Mouse (Mus musculus) hindbrain, embryonic 13.5 days (tissue): Measurements from ENCODE around the gene Prl4a1. TPM values are rescaled to one million over a fixed set of nuclear protein-coding genes. Genes with fewer than 3 reads are reported as not detected.
"Not testable (repeated sequence)": the region's sequence is repeated elsewhere in the genome, so short reads cannot be mapped to it uniquely, and the experiment has no call there.

Experiments used
- ATAC-seq: fragments of 200-750 bp; cut with Nextera tagmentation; 2 replicates; pipeline ENCODE4 v1.8.0; 2017; ENCODE audit warnings: moderate TSS enrichment; ENCODE audit not compliant: low FRiP score
- H3K27ac ChIP-seq: fragments of 300-500 bp; sonication (generic); 2 replicates; pipeline ENCODE4 v1.5.1; 2015; ENCODE audit warnings: inconsistent platforms, mild to moderate bottlenecking, moderate library complexity
- H3K27me3 ChIP-seq: fragments of 300-500 bp; sonication (generic); 2 replicates; pipeline ENCODE4 v1.6.1; 2015; ENCODE audit warnings: mild to moderate bottlenecking, inconsistent platforms
- H3K36me3 ChIP-seq: fragments of 300-500 bp; sonication (generic); 2 replicates; pipeline ENCODE4 v1.6.1; 2015; ENCODE audit warnings: mild to moderate bottlenecking, inconsistent platforms
- H3K4me1 ChIP-seq: fragments of 300-500 bp; sonication (generic); replicated peaks from 2 replicates; pipeline ENCODE4 v1.6.1; 2015; ENCODE audit warnings: inconsistent platforms
- H3K4me2 ChIP-seq: fragments of 300-500 bp; sonication (generic); 2 replicates; pipeline ENCODE4 v1.6.1; 2015; ENCODE audit warnings: inconsistent platforms, mild to moderate bottlenecking, moderate library complexity
- H3K4me3 ChIP-seq: fragments of 300-500 bp; sonication (generic); 2 replicates; pipeline ENCODE4 v1.5.1; 2015; ENCODE audit warnings: mild to moderate bottlenecking, inconsistent platforms
- H3K9ac ChIP-seq: fragments of 300-500 bp; sonication (generic); 2 replicates; pipeline ENCODE4 v1.6.1; 2015; ENCODE audit warnings: mild to moderate bottlenecking, inconsistent platforms
- H3K9me3 ChIP-seq: fragments of 300-500 bp; sonication (generic); 2 replicates; pipeline ENCODE4 v1.6.1; 2016; ENCODE audit warnings: inconsistent platforms
- WGBS: fragments of 180-500 bp; shearing (Covaris S2); methylation state at CpG from one replicate; pipeline ENCODE4 v1.1.7; 2015; 5-methylcytosine and 5-hydroxymethylcytosine counted together
- polyA plus RNA-seq: library from polyadenylated mRNA; unstranded; fragments of >200 nt; fragmentation: Nextera tagmentation; extraction: Ambion mirVana; gene quantifications from 2 replicates; pipeline ENCODE4 v1.2.1, GENCODE M21; 2015

The Prl4a1 gene
- polyA plus RNA-seq: not detected in 2 replicates

- Histone ChIP-seq H3K9ac (no peak within 1 kb of the TSS), H3K4me1 (no peaks in the 10 kb centered on the region), H3K36me3 (no peaks in the 10 kb centered on the region), H3K4me3 (no peak within 1 kb of the TSS), H3K27me3 (no peaks in the 10 kb centered on the region), H3K4me2 (no peak within 1 kb of the TSS), H3K9me3 (peaks cover 13% of the 10 kb centered on the region), H3K27ac (no peak within 1 kb of the TSS)
- 92% methylated on average over 3 of the region's 3 CpGs for WGBS
- ATAC-seq: no peak
Observed at GRCm38 (mm10) chr13:28015912-28016311, at the start of gene Prl4a1. Gene Prl4a1 (plus strand): TSS chr13:28016212.

- Histone ChIP-seq H3K27ac (no peak overlapping the region), H3K4me1 (no peaks in the 10 kb centered on the region), H3K4me2 (no peak overlapping the region), H3K9me3 (no peaks in the 10 kb centered on the region), H3K27me3 (no peaks in the 10 kb centered on the region), H3K4me3 (no peak overlapping the region), H3K36me3 (no peaks in the 10 kb centered on the region), H3K9ac (no peak overlapping the region)
- WGBS: 79% methylated on average over 1 of the region's 1 CpGs
- no peak for ATAC-seq
Observed at GRCm38 (mm10) chr13:27972931-27973330, 43.1 kb upstream of the Prl4a1 start.

GRCm38 (mm10) chr13:27974281-27974680, 41.7 kb upstream of the Prl4a1 start:
- H3K9ac ChIP-seq, H3K4me2 ChIP-seq, ATAC-seq, H3K27me3 ChIP-seq, H3K36me3 ChIP-seq, H3K27ac ChIP-seq, H3K4me3 ChIP-seq, H3K9me3 ChIP-seq, H3K4me1 ChIP-seq: not testable (repeated sequence)
- WGBS: 75% methylated on average over 2 of the region's 2 CpGs

GRCm38 (mm10) chr13:27977646-27978045, 38.4 kb upstream of the Prl4a1 start:
- no peaks in the 10 kb centered on the region for H3K36me3 ChIP-seq
- H3K27me3 ChIP-seq: no peaks in the 10 kb centered on the region
- WGBS: 93% methylated on average over 2 of the region's 2 CpGs
- H3K4me1 ChIP-seq: no peaks in the 10 kb centered on the region
- H3K9me3 ChIP-seq: no peaks in the 10 kb centered on the region
- H3K4me3 ChIP-seq: no peak overlapping the region
- H3K4me2 ChIP-seq: no peak overlapping the region
- no peak for ATAC-seq
- H3K27ac ChIP-seq: no peak overlapping the region
- no peak overlapping the region for H3K9ac ChIP-seq

GRCm38 (mm10) chr13:27996557-27996956, 19.5 kb upstream of the Prl4a1 start:
- WGBS: 83% methylated on average over 3 of the region's 3 CpGs
- not testable (repeated sequence) for H3K27me3 ChIP-seq, ATAC-seq, H3K27ac ChIP-seq, H3K36me3 ChIP-seq, H3K9me3 ChIP-seq, H3K4me3 ChIP-seq, H3K4me1 ChIP-seq, H3K9ac ChIP-seq, H3K4me2 ChIP-seq

- Histone ChIP-seq H3K4me1 (no peaks in the 10 kb centered on the region), H3K4me2 (no peak overlapping the region), H3K9ac (no peak overlapping the region), H3K4me3 (no peak overlapping the region), H3K27ac (no peak overlapping the region), H3K9me3 (no peaks in the 10 kb centered on the region), H3K36me3 (no peaks in the 10 kb centered on the region), H3K27me3 (no peaks in the 10 kb centered on the region)
- ATAC-seq: no peak
Observed at GRCm38 (mm10) chr13:28029330-28029729, 13.3 kb downstream of the Prl4a1 start.

- H3K9me3 ChIP-seq: no peaks in the 10 kb centered on the region
- no peak overlapping the region for H3K4me2 ChIP-seq
- no peak overlapping the region for H3K27ac ChIP-seq
- H3K36me3 ChIP-seq: no peaks in the 10 kb centered on the region
- 93% methylated on average over 3 of the region's 3 CpGs for WGBS
- H3K27me3 ChIP-seq: no peaks in the 10 kb centered on the region
- ATAC-seq: no peak
- no peak overlapping the region for H3K4me3 ChIP-seq
- no peaks in the 10 kb centered on the region for H3K4me1 ChIP-seq
- no peak overlapping the region for H3K9ac ChIP-seq
Observed at GRCm38 (mm10) chr13:28069315-28069714, 53.3 kb downstream of the Prl4a1 start.

Other genes starting within 250 kb of the Prl4a1 start
- not detected in 2 replicates for gene Prl7c1, start 235.4 kb upstream of the Prl4a1 start, polyA plus RNA-seq
- gene Prl2a1, start 214.6 kb upstream of the Prl4a1 start, polyA plus RNA-seq: not detected in 2 replicates
- not detected in 2 replicates for gene Prl2c1, start 166.9 kb upstream of the Prl4a1 start, polyA plus RNA-seq
- gene Prl5a1, start 126.3 kb downstream of the Prl4a1 start, polyA plus RNA-seq: not detected in 2 replicates
- gene Gm11361, start 241.3 kb downstream of the Prl4a1 start, polyA plus RNA-seq: 2.6 and 4.4 TPM in 2 replicates